ENCODE assay signal across 11 mouse cellular contexts in the genomic region with DNA sequence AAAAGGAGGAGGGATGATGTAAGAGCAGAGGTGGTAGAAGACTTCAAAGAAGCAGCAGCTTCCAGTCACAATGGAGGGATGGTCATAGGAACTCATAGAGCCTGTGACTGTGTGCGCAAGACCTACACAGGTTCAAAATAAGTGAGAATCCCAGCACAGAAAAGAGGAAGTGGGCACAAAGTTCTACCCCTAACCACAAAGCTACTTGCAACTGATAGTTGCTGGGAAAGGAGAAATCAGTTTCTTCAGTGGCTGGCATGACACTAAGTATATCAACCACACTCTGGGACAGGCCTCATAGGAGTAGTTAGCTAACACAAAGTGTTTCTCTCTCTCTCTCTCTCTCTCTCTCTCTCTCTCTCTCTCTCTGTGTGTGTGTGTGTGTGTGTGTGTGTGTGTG.
"Had no signal": no experiment of that assay in that cellular context is flagged by ENCODE, and none has a peak within 500 bp of the region (broad histone marks: within the 10 kb centered on the region; RNA-seq: fewer than 3 reads in every experiment).

No protein-coding gene starts in this region.

- H3K9me3 ChIP-seq: neural tube, embryonic 12.5 days had no signal

- ATAC-seq: intestine, embryonic 16.5 days had no signal

- H3K36me3 ChIP-seq: limb, embryonic 12.5 days; midbrain, embryonic 10.5 days; neural tube, embryonic 12.5 days had no signal

- H3K9ac ChIP-seq: limb, embryonic 12.5 days; neural tube, embryonic 12.5 days had no signal

- H3K4me2 ChIP-seq: limb, embryonic 12.5 days; neural tube, embryonic 12.5 days had no signal

- H3K27me3 ChIP-seq: limb, embryonic 12.5 days; neural tube, embryonic 12.5 days had no signal

- DNase-seq: kidney, adult 8-10 months; kidney, postnatal 25 days; lung, adult 18-20 months; midbrain, embryonic 14.5 days; right cerebral cortex, postnatal 4 days; thymus, postnatal 36 days had no signal

- H3K27ac ChIP-seq: layer of hippocampus, adult 2 months; limb, embryonic 12.5 days; midbrain, embryonic 10.5 days; neural tube, embryonic 12.5 days had no signal

- H3K4me3 ChIP-seq: layer of hippocampus, adult 2 months; limb, embryonic 12.5 days; midbrain, embryonic 10.5 days; neural tube, embryonic 12.5 days had no signal

- H3K4me1 ChIP-seq: limb, embryonic 12.5 days; midbrain, embryonic 10.5 days; neural tube, embryonic 12.5 days had no signal
